Mouse (Mus musculus): Measurements from ENCODE around the gene Dzip1l.
A peak's percentile ranks its signal among the peaks of the same experiment; 100 is the strongest.
"Not testable (repeated sequence)": the region's sequence is repeated elsewhere in the genome, so short reads cannot be mapped to it uniquely, and the experiment has no call there.

Dzip1l gene

DNA sequence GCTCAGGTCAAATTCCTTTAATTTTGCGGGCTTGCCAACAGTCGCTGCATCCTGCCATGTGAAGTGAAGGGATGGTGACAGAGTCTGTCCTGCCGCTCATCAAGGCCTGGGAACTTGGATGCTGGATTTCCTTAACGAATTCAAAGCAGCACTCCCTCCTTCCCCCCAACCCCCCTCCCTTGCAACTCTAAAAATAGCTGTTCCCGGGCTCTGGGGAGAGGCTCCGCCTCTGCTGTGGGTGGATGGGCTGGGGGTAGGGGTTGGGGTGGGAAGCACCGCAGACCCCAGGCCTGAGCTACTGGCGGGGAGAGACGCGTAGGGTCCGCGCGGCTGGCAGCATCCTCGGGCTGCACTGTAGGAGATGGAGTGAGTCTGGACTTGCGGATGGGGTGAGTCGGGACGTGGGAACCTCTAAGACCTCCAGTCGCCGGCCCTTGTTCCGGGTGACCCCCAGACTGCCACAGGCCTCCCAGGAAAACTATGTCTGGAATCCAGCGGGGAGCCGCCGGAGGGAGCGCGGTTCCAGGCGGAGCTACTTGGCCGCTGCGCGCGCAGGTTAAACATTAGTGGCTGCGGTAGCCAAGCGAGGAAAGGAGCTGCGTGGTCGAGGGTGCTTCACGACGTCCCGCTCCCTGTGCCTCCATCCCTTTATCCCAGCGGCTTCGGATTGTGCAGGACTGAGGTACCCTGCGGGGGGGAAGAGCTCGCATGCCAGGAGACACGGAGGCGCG, at the start of gene Dzip1l:
TSS of gene Dzip1l (plus strand) at position 216 of the 731 bp plus-strand sequence.
- DNase-seq (ENCODE audit: low spot score in 2 of 2) = peak; percentile 50 to 53

DNA sequence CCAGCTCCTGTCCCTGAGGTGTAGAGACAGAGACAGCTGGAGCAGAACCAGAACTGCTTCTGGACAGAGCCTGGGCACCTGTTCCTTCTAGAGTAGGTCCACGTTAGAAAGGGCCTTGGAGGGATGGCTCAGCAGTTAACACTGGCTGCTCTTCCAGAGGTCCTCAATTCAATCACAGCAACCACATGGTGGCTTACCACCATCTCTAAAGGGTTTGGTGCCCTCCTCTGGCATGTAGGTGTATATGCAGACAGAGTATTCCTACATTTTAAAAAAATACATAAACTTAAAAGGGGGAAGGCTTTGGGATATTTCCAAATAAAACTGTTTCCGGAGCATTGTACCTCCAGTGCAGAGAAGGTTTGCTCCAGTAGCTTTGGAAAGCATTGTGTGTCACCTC, 48.6 kb upstream of the Dzip1l start:
- no peak for DNase-seq (ENCODE audit: low spot score in 2 of 2)

DNA sequence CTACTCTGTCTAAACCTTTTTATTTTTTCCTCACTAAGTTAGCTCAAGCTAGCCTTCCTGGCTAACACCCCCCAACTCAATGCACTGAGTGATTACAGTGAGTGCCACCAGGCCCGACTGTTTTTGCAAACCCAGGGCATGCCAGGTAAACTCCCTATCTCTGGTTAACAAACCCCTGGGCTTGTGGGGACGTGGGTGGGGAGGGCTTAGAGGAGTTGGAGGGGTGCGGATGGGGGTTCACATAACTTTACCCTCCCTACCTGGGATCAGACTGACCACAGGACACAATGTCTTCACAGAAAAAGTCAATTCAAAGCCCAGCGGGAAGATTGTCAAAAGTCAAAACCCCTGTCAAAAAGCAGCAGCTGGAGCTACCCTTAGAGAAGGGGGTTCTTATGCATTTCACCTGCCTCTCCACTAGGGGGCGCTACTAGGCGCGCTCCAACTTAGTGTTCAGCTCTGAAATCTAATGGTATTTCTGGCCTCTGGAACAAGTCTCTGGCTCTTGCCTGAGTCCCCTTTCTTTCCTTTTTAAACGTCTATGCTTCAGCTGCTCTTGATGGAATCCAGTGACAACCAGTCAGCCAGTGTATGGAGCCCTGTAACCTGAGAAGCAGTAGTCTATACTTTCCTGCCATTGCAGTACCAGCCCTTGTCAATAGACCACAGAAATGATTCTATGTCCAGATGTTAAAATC, 41.6 kb upstream of the Dzip1l start:
- DNase-seq (ENCODE audit: low spot score in 2 of 2) = peak; percentile 9 to 19

DNA sequence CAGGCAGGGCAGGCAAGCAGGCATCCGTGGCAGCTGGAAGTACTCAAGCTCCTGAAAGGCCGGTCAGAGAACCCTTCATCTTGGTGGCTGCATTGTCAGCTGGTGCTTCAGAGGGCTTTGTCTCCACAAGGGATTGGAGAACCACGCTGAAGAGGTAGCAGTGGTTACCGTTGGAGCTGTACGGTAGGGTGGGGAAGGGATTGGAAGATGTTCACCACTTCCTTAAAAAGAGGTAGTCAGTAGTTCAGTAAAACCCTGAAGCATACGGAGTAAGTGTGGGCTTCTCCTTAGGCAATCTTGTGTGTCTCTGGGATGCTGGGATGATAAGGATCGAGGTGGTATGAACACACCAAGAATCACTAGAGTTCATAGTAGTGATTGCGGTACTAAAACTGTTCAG, 38.2 kb upstream of the Dzip1l start:
- no peak for DNase-seq (ENCODE audit: low spot score in 2 of 2)

DNA sequence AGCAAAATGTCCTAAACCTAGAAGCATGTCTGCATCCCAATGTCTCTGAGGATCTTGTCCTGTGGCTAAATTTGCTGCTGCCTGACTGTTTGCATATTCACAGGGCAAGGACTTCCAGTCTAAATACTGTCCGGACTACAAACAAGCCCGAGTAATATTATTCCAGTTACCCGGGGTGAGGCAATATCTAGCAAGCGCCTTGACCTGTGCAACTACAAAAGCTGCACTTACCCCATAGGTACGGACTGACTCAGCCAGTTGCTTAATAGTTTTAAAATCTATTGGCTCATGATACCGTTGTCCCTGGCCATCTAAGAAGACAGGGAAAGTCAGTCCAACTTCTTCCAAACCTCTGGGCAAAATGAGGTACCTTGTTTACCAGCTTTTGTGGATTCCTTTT, 30.2 kb upstream of the Dzip1l start:
- DNase-seq (ENCODE audit: low spot score in 2 of 2) = not testable (repeated sequence)

DNA sequence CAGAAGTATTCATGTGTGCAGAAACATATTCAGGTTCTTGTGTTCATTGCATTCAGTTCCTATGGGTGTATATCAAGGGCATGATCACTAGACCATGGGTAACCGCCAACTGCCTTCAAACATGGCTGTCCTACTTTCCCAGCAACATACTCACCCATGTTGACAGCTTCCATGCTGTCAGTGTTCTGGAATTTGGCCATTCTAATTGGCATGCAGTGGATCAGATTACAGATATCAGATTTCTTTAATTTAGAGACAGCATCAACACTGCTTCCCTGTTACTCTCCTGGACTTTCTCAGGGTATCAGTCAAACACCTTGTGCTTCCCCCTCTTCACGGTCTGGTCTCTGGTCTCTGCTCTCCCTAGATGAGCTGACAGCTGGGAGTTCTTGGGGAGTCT, 25.7 kb upstream of the Dzip1l start:
- DNase-seq (ENCODE audit: low spot score in 2 of 2) = no peak

DNA sequence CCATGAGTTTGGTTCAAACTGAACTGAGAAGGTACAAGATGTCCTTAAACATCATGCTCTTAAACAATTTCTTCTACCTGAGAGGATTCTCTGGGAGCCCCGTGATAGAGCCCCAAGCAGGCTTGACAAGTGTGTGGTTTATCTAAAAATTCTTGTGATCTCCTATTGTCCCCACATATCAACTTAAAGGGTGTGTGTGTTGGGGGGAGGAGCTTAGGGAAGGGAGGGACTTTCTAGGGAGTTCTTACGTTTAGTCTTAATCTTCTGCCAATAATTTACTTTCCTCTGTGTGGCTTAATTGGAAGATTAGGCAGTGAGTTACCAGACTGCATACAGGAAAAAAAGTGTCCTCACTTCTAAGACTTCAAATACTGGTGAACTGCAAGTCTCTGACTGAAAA, 17.1 kb upstream of the Dzip1l start, which contains the start of gene A4gnt:
TSS of gene A4gnt (plus strand) at position 301 of the 400 bp plus-strand sequence.
- DNase-seq (ENCODE audit: low spot score in 2 of 2) = no peak

DNA sequence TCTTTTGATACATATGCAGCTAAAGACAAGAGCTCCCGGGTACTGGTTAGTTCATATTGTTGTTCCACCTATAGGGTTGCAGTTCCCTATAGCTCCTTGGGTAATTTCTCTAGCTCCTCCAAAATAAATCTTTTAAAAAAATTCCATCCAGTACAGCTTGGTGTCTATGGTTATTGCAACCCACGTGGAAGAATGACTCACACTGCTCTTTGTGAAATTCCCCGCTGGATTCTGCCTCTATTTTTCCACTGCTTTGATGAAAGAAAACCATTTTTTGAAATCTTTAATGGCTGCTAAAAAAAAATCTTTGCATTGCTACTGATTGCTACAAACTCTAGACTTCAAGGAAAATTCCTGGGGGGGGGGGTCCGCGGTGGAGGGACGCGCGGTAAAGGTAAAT, 9.6 kb upstream of the Dzip1l start:
- no peak for DNase-seq (ENCODE audit: low spot score in 2 of 2)

DNA sequence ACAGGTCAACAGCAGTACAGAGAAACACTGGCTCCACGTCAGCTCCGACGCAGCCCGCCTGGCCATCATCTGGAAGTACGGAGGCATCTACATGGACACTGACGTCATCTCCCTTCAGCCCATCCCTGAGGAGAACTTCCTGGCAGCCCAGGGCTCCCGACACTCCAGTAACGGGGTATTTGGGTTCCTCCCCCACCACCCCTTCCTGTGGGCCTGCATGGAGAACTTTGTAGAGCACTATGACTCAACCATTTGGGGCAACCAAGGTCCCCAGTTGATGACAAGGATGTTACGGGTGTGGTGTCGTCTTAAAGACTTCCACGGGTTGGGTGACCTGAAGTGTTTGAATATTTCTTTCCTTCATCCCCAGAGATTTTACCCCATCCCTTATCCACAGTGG, 9.1 kb upstream of the Dzip1l start:
- no peak for DNase-seq (ENCODE audit: low spot score in 2 of 2)

DNA sequence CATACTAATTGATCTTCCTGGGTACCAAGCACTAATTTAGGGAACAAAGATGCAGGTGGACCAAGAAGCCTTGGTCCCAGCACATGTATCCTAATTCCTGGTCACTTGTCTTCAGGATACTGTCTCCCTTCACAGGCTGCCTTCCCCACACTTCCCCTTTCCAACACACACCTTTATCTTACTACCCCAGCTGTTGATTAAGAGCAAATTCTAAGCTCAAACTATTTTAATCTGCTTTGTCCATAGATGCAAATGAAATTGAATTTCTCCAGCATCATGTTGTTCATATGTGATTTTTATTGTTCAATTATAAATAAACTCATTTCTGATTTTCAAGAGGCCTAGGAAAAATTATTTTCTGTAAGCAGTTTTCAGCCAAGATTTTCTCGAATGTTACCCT, 7.3 kb upstream of the Dzip1l start:
- DNase-seq (ENCODE audit: low spot score in 2 of 2) = no peak

DNA sequence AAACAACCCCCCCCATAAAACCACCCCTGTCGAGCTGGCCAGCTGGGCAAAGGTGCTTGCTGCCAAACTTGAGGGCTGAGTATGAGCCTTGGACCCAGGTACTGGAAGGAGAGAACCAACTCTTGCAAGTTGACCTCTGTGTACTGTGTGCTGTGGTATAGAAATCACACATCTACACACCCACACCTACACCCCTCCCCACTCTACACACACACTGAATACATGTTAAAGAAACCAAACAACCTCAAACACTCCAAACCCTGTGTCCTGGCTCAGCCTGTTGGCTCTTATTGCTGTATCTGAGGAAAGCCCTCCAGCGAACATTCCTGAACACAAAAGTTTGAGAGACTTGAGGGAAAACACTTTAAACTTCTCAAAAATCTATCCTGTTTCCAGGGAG, 6.3 kb upstream of the Dzip1l start:
- no peak for DNase-seq (ENCODE audit: low spot score in 2 of 2)

DNA sequence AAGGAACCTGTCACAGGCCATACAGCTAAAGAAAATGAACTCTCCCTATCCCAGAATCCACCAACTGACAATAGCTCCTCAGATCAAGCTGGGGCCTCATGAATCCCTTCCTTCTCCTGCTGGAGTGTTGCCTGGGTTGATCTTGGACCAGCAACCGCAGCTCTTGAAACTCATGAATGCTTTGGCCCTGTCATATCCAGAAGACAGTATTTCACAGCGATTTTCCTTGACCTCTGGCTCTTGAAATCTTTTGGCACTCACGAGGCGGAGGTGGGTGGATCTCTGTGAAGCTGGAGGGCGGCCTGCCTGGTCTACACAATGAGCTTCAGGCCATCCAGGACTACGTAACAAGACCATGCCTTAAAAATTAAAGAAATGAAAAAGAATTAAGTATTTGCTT, 5.2 kb upstream of the Dzip1l start:
- peak; percentile 10 to 27 for DNase-seq (ENCODE audit: low spot score in 2 of 2)

DNA sequence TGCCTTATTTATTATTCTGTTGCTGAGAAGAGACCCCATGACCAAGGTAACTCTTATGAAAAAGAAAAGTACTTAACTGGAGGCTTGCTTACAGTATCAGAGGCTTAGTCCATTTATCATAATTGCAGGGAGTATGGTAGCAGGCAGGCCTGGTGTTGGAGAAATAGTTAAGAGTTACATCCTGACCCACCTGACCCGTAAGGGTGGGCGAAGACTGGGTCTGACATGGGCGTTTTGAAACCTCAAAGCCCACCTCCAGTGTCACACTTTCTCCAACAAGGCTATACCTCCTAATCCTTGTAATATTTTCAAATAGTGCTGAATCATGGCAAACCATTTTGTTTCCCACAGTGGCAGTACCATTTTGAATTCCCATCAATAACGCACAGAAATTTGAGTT, 715 bp upstream of the Dzip1l start:
- no peak for DNase-seq (ENCODE audit: low spot score in 2 of 2)

DNA sequence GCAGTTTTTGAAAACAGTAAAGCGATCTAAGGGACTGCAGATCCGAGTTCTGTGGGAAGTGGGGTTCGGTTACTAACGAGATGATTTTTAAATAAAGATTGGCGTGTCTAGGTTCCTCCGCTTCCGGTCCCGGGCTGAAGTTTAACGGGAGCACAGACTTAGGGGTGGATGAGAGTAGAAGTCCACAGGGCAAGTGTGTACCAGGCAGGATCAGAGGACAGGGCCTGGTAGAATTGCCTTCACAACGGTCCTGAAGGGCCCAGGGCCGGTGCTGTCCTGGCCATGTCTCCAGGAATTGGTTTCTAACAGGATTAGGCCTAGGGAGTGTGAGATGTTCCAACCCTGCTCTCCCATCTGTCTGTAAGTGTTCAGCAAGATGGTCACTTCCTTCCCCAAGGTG, 775 bp downstream of the Dzip1l start:
- peak; percentile 8 to 23 for DNase-seq (ENCODE audit: low spot score in 2 of 2)

DNA sequence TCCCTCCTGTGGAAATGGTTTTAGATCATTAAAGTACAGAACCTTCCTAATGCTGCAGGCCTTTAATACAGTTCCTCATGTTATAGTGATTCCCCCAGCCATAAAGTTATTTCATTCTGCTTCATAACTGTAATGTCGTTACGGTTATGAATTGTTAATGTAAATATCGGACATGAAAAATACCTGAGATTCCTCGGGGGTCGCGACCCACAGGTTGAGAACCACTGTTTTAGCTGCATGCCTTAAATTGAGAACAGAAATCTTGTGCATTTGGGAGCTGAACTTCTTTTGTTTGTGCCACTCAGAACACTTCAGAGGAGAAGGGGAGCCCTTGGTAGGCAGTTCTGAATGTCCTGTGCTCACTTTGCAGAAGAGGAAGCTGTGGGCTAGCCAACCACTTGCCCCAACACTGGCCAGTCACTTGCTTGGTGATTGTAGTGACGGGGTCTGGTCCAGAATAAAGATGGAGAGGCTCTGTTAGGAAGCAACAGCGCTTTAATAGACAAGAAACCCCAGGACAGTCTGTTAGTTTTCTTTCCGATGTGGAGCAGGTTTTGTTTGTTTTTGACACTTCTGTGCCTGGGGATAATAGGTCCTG, 1.3 kb downstream of the Dzip1l start:
- DNase-seq (ENCODE audit: low spot score in 2 of 2) = no peak

DNA sequence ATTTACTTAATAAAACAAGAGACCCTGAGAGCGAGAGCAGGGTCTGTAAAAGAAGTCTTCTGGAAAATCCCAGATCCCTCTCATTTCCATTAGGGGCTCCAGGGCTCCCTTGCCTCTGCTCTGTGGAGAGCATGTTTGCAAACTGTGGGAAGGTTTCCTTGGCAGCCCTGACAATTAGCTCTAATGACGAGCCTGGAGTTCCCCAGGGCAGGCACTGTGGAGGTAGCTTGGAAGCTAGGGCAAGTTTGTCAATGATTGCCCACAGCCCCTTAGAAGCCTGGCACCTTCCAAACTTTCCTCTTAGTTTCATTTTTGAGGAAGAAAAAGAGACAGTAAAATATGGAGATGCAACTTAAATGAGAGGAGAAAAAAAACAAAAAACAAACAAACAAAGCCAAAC, 2.5 kb downstream of the Dzip1l start:
- DNase-seq (ENCODE audit: low spot score in 2 of 2) = no peak

DNA sequence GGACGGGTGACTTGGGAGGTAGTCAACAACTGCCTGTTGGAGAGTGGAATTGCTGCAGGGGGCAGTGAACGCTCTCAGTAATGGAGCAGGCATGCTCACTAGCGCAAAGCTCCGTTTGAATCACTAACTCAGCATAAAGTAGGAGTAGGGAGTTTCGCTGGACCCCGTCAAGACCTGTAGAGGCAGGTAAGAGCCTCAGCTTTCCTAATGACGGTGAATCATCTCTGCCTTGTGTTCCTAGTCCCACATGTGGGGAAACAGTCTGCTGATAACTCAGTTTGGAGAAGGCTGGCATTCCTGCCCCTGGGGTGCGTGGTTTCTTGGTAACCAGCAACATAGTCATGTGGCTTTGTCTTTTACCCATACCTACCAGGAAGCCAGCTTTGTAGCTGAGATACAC, 3.0 kb downstream of the Dzip1l start:
- peak in 1 of 2 experiments; percentile 2 for DNase-seq (ENCODE audit: low spot score in 2 of 2)

DNA sequence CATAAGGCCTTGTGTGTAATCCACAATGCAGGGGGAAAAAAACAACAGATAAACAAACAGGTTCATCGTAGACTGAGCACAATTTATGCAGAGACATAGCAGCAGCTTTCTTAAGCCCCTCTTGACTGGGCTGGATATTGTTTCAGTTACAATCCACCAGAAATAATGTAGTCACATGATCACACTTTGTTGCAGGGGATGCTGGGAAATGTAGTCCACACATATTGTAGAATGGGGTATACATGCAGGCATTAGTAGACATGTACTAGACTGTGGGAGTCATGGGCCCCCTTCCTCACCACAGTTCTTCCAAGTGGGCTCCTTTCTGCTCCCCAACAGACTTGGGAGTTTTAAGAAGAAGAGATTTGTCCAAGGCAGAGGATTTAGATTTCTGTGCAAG, 7.5 kb downstream of the Dzip1l start:
- no peak for DNase-seq (ENCODE audit: low spot score in 2 of 2)

DNA sequence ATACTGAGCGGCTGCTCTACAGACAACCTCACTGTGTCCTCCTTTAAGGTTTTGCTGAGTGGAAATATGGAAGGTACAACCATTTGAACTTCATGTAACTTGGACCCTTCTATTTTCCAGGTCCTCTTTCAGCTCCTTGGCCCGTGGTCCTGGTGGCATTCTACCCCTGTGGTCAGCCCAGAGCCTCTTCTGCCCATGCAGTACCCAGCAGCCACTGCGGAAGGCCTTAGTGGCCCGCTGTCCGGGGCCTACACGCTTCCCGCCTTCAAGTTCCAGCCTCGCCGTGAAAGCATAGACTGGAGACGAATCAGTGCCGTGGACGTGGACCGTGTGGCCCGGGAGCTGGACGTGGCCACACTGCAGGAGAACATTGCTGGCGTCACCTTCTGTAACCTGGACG, 7.9 kb downstream of the Dzip1l start:
- no peak for DNase-seq (ENCODE audit: low spot score in 2 of 2)

DNA sequence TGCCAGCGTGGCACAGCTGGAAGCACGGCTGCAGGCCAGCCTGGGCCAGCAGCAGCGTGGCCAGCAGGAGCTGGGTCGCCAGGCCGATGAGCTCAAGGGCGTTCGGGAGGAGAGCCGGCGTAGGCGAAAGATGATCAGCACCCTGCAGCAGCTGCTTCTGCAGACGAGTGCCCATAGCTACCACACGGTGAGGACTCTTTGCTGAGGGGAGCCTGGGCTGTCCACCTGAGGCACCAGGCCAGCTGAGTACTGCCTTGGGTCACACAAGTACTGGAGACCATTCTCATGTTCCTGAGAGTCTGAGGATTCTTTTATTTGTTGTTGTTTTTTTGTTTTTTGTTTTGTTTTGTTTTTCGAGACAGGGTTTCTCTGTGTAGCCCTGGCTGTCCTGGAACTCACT, 8.4 kb downstream of the Dzip1l start:
- no peak for DNase-seq (ENCODE audit: low spot score in 2 of 2)

DNA sequence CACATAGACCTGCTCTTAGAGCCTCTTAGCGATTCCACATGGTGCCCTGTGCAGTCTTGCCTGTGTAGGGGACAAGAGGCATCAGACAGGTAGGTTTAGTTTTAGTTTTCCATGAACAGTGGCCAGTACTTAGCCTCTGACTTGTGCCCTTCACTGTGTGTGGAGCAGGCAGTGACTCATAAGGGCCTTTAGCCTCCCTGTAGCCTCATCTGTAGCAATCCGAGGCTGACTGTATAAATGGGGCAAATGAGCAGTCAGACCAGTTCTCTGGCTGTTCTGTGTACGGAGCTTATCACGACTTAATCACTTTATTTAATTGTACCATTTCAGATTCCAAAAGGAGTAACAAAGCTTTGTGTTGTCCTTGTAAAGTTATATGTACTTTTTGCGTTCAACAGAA, 10.7 kb downstream of the Dzip1l start:
- DNase-seq (ENCODE audit: low spot score in 2 of 2) = no peak

DNA sequence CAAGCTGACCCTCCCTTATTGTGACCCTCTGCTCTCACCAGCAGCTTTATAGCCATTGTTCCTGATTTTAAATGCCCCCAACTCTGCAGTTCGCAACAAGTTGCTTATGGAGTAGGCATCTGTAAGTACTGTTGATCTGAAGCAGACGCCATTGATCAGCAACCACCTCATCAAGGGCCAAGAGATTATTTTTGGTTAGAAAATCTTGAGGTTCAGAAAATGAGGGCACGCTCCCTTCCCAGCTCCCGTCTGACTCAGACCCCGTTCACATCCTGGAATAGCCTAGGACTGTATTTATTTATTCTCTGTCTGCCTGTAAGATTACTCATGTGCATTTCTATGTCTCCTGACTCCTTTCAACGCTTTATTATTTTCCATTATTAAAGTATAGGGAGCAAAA, 16.1 kb downstream of the Dzip1l start:
- no peak for DNase-seq (ENCODE audit: low spot score in 2 of 2)

DNA sequence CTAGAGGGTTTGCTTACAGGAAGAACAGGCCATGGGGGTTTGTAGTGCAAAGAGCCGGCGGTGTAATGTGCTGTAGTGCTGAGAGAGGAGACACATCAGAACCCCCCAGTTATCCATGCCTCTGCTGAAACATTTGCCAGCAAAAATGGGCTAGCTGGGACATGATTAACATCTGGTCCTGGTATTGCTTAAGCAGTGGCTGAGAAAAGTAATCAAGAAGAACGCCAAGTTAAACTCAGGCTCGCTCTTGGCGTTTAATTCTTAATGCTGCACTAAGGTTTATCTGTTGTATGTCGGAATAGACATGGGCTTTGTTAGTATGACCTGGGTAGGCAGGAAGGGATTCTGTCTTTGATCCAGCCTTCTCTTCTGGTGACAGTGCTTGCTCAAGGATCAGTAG, 16.8 kb downstream of the Dzip1l start:
- no peak for DNase-seq (ENCODE audit: low spot score in 2 of 2)
